Mouse (Mus musculus) heart, postnatal 0 days (tissue): ENCODE measurements at regions not wholly inside any gene's neighbourhood (a gene's known extent, or its start where the extent isn't known, plus 50 kb on each side); places are given as distances from the start of the nearest gene placed in this dataset.

Source experiments
- CTCF ChIP-seq: IDR thresholded peaks from 2 replicates; pipeline ENCODE4 v1.5.1; 2016; ENCODE audit warnings: antibody characterized with exemption, control low read depth, low read depth
- EP300 ChIP-seq: IDR thresholded peaks from 2 replicates; pipeline ENCODE4 v1.6.1; 2016; ENCODE audit warnings: antibody characterized with exemption, low read depth

GRCm38 (mm10) chr10:96298566-96298965 is 162.2 kb downstream of the Gm5426 start:
- TF ChIP-seq CTCF (no peak), EP300 (no peak)
